Mouse (Mus musculus) lung, adult 10 weeks (tissue): ENCODE results near the gene Pcnp. TPM values are rescaled to one million over a fixed set of nuclear protein-coding genes. Genes with fewer than 3 reads are reported as not detected.

ENCODE experiments used
- polyA plus RNA-seq: library from polyadenylated mRNA; stranded (reverse); fragments of 350-450 nt; fragmentation: Illumina TruSeq; extraction: RNeasy Lipid Tissue Mini Kit (QIAGEN cat#74804); gene quantifications from one replicate; pipeline ENCODE4 v1.2.3, GENCODE M21; 2014; ENCODE audit warnings: low read depth, low replicate concordance; ENCODE audit not compliant: insufficient read depth

Gene Pcnp
- polyA plus RNA-seq = 88.2 TPM

GRCm38 (mm10) chr16:56029661-56030082 lies at the start of gene Pcnp:
TSS of gene Pcnp (minus strand) at chr16:56029739.

GRCm38 (mm10) chr16:56048038-56048437 lies 18.5 kb upstream of the Pcnp start, which contains the start of gene Senp7:
TSS of gene Senp7 (plus strand) at chr16:56048338.

GRCm38 (mm10) chr16:56037138-56038010 lies 7.8 kb upstream of the Pcnp start, which contains the start of gene Trmt10c:
TSS of gene Trmt10c (minus strand) at chr16:56037819.

GRCm38 (mm10) chr16:55973431-55974255 lies 55.9 kb downstream of the Pcnp start, which contains the start of gene Zbtb11:
TSS of gene Zbtb11 (plus strand) at chr16:55973883.

GRCm38 (mm10) chr16:55966212-55966871 lies 63.2 kb downstream of the Pcnp start, which contains the start of gene Rpl24:
TSS of gene Rpl24 (plus strand) at chr16:55966275.

Other genes with a start within 250 kb of the Pcnp start
- gene Nfkbiz, start 190.8 kb downstream of the Pcnp start, polyA plus RNA-seq = 7.6 TPM
- gene Nxpe3, start 134.5 kb downstream of the Pcnp start, polyA plus RNA-seq = 3.0 TPM
- 1.4 TPM for gene Cep97, start 94.9 kb downstream of the Pcnp start, polyA plus RNA-seq
- gene Rpl24, start 63.5 kb downstream of the Pcnp start, polyA plus RNA-seq = 852 TPM
- 6.5 TPM for gene Zbtb11, start 55.9 kb downstream of the Pcnp start, polyA plus RNA-seq
- 7.2 TPM for gene Trmt10c, start 8.1 kb upstream of the Pcnp start, polyA plus RNA-seq
- 5.5 TPM for gene Senp7, start 18.6 kb upstream of the Pcnp start, polyA plus RNA-seq
- 0.12 TPM for gene Impg2, start 174.6 kb upstream of the Pcnp start, polyA plus RNA-seq